Mouse (Mus musculus) liver, embryonic 14.5 days (tissue): Measurements from ENCODE around the gene Cacnb4.

Source experiments
- CTCF ChIP-seq: IDR thresholded peaks from 2 replicates; pipeline ENCODE4 v1.5.1; 2016; ENCODE audit warnings: antibody characterized with exemption, low read depth, control low read depth
- EP300 ChIP-seq: IDR thresholded peaks from 2 replicates; pipeline ENCODE4 v1.6.1; 2016; ENCODE audit warnings: antibody characterized with exemption, low read depth

GRCm38 (mm10) chr2:52492867-52493266 lies 183.8 kb downstream of the Cacnb4 start:
- no peak for TF ChIP-seq CTCF
- TF ChIP-seq EP300: no peak
